Mouse (Mus musculus) kidney, adult 2 months (tissue): ENCODE measurements around the gene Arhgef17.

Source experiments
- CTCF ChIP-seq: fragments of 200-500 bp; conservative IDR thresholded peaks from 2 replicates; pipeline ENCODE4 v1.5.1; 2011; ENCODE audit warnings: low read depth, mild to moderate bottlenecking, control low read depth, low read length, moderate library complexity, mixed read lengths; ENCODE audit not compliant: insufficient read depth, insufficient read length
- POLR2A ChIP-seq: fragments of 200-500 bp; IDR thresholded peaks from one replicate; pipeline ENCODE4 v1.6.1; 2011; ENCODE audit warnings: low read depth, low read length, control low read depth

DNA sequence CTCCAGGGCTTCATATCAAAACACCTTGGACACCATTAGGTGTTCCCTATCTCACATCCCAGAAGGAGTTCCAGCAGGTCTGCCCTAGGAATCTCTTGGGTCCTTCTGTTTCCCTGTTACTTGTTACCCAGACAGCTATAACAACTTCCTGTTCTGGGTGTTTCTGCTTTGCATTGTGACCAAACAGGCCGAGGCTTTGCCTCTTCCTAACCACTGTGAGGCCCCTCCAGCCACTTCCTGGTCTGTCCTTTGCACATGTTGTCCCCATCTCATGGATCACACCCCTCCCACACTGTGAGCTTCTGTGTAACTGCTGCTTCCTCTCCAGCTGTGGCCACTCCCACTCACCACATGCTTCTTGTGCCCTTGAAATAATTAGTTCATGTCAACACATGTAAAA lies 86.5 kb downstream of the Arhgef17 start:
- no peak for TF ChIP-seq POLR2A
- TF ChIP-seq CTCF, result no peak
